Mouse (Mus musculus): Measurements from ENCODE around the gene Lpp. TPM values are rescaled to one million over a fixed set of nuclear protein-coding genes. Genes with fewer than 3 reads are reported as not detected.

Gene Lpp
- polyA plus RNA-seq, 1 experiment from 2014 or later: 42.6 TPM

DNA sequence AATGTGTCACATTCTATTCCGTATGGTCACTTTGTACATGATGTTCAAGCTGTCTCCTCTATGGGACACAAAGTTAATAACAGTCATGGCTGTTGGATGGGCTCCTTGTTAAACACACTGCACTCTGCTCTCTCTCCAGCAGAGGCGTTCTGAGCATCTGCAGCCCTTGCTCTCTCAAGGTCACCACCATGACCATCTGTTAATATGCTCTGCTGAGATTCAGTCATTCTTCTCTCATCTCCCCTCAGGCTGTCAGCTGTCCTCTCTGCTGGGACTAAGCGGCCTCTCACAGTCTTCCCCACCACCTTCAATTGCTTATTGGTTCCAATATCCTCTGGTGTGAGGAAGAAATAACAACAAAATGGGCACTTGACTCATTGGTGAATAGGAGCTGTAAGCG lies 425.8 kb downstream of the Lpp start:
- no peak for ATAC-seq (replicated peaks; ENCODE audit: insufficient number of reproducible peaks, insufficient read depth, low FRiP score, low read depth)
- H3K4me2 ChIP-seq: no peak overlapping the region
- 65% methylated on average over 4 of the region's 4 CpGs for WGBS
- H3K27ac ChIP-seq: peak overlapping the region; percentile 24; the same call in 1 of the 2 replicates
- no peak overlapping the region for H3K9ac ChIP-seq
- H3K27me3 ChIP-seq: no peaks in the 10 kb centered on the region
- H3K4me3 ChIP-seq: no peak overlapping the region
- no peaks in the 10 kb centered on the region for H3K9me3 ChIP-seq (replicated peaks)
- H3K4me1 ChIP-seq (replicated peaks): no peaks in the 10 kb centered on the region
- H3K36me3 ChIP-seq: no peaks in the 10 kb centered on the region

DNA sequence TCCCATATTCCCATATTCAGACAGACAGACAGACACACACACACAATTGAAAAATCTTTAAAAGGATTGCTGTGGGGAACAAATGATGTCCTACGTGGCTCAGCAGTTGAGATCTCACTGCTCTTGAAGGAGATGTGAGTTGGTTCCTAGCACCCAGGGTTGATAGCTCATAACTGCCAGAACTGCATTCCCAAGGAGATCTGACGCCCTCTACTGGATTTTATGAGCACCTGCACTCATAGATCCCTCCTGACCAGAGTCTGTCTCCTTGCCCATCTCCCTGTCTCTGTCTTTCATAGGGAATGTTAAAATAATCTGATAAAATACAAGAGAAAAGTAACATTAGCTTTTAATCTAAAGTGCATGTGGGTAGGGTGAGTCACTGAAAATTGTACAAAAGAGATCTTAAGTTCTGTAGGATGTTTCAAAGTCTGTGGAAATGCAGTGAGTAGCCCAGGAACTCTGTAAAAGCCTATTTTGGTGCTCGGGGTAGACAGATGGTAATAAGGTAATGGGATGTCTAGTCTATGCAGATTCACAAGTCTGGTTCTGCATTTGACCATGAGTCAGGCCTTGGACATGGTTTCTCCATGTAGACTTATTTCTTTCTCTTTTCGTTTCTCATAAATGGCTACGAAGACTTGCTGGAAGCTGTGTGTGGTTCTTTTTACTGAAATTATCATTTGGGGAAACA lies 429.0 kb downstream of the Lpp start:
- Histone ChIP-seq H3K9me3 (replicated peaks) (no peaks in the 10 kb centered on the region), H3K4me1 (replicated peaks) (peaks cover 7% of the 10 kb centered on the region; the same call in 1 of the 2 replicates), H3K27ac (no peak overlapping the region), H3K36me3 (no peaks in the 10 kb centered on the region), H3K4me3 (no peak overlapping the region), H3K9ac (no peak overlapping the region), H3K27me3 (no peaks in the 10 kb centered on the region), H3K4me2 (no peak overlapping the region)
- no peak for ATAC-seq (replicated peaks; ENCODE audit: insufficient number of reproducible peaks, insufficient read depth, low FRiP score, low read depth)
- 85% methylated on average over 5 of the region's 5 CpGs for WGBS

DNA sequence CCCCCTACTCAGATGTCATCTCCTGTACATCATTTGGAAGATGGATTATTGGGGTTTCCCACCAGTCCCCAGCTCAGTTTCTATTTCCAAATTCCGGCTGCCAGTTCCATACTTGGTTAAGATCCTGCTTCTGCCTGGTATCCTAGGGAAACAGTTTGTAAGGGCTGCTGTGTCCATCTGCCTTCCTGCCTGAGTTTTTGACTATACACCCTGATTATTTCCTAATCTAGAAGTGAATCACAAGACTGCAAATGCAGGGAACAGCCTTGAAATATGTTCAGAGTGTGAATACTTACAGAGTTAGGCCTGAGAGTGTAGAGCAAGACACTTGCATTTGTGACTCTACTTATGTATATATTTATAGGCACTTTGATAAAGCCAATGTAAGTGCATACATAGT lies 429.6 kb downstream of the Lpp start:
- H3K27me3 ChIP-seq: no peaks in the 10 kb centered on the region
- H3K4me3 ChIP-seq: no peak overlapping the region
- H3K36me3 ChIP-seq: no peaks in the 10 kb centered on the region
- no peak overlapping the region for H3K9ac ChIP-seq
- H3K4me2 ChIP-seq: no peak overlapping the region
- ATAC-seq (replicated peaks; ENCODE audit: insufficient number of reproducible peaks, insufficient read depth, low FRiP score, low read depth): no peak
- WGBS: 85% methylated on average over 1 of the region's 1 CpGs
- peaks cover 7% of the 10 kb centered on the region; the same call in 1 of the 2 replicates for H3K4me1 ChIP-seq (replicated peaks)
- H3K27ac ChIP-seq: no peak overlapping the region
- H3K9me3 ChIP-seq (replicated peaks): no peaks in the 10 kb centered on the region

DNA sequence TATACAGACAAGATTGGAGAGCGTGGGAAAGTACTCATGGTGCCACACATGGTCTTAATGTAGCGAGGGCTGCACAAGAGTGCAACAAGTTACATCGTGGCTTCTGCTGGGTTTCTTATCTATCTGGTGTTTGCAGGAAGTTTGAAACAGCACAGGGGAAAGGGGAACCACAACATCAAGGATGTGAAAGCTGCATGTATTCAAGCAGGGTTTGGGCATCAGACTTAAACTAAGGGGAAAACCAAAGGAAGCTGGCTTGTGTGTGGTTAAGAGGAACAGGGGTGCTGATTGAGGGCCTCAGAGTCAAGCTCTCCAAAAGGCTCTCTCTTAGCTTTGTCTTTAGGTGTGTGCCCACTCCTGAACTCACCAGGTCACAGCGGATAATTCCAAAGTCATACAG lies 433.1 kb downstream of the Lpp start:
- no peak overlapping the region for H3K9ac ChIP-seq
- peaks cover 12% of the 10 kb centered on the region for H3K4me1 ChIP-seq (replicated peaks)
- H3K27me3 ChIP-seq: no peaks in the 10 kb centered on the region
- H3K4me2 ChIP-seq: no peak overlapping the region
- no peak for ATAC-seq (replicated peaks; ENCODE audit: insufficient number of reproducible peaks, insufficient read depth, low FRiP score, low read depth)
- no peak overlapping the region for H3K4me3 ChIP-seq
- no peaks in the 10 kb centered on the region for H3K36me3 ChIP-seq
- 77% methylated on average over 4 of the region's 4 CpGs for WGBS
- H3K27ac ChIP-seq: no peak overlapping the region
- H3K9me3 ChIP-seq (replicated peaks): no peaks in the 10 kb centered on the region

DNA sequence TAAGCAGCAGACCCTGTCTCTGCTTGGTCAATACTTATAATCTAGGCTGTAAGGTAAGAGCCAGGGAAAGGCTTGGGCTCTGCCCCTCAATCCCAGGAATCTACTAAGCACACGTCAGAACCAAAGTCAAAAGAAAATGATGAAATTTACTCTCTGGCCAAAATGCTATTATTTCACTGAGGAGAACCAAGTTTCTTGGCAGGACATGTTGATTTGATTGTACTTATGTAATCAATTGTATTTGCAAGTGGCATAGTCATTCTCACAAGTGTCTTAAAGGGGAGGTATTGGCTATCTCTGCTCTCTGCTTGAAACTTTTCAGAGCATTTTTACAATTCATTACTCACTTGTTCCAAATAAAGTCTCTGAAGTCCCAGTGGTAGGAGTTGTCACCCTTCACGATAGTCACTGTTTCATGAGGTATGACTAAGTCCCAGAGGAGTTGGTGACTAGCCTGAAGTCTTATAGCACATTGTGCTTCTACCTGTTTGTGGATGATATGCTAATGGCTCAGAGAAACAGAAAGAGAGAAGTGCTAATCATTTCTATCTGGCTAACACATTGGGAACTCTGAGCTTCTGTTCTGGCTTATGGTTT lies 435.0 kb downstream of the Lpp start:
- no peak overlapping the region for H3K4me2 ChIP-seq

DNA sequence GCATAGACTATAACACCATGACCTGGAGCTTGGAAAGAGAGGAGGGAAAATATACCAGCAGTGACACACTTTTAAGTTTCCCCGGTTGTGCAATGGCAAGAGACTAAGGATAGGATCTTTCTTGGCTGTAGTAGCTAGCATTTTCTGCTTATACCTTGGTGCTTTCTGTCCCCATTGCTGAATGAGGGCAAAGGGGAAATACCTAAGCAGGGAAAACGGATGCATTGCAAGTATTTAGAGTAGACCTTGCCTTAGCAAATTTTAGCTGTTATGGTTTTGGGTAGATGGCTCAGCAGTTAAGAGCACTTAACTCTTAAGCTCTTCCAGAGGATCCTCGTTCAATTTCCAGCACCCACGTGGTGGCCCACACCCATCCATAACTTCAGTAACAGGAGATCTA lies 436.6 kb downstream of the Lpp start:
- 82% methylated on average over 4 of the region's 4 CpGs for WGBS

More for the DNA sequence above, 435.0 kb downstream of the Lpp start:
- Histone ChIP-seq H3K9ac (no peak overlapping the region), H3K27me3 (no peaks in the 10 kb centered on the region), H3K4me3 (no peak overlapping the region), H3K4me1 (replicated peaks) (peaks cover 12% of the 10 kb centered on the region), H3K27ac (no peak overlapping the region), H3K9me3 (replicated peaks) (no peaks in the 10 kb centered on the region), H3K36me3 (no peaks in the 10 kb centered on the region)
- 80% methylated on average over 2 of the region's 2 CpGs for WGBS
- ATAC-seq (replicated peaks; ENCODE audit: insufficient number of reproducible peaks, insufficient read depth, low FRiP score, low read depth): no peak

DNA sequence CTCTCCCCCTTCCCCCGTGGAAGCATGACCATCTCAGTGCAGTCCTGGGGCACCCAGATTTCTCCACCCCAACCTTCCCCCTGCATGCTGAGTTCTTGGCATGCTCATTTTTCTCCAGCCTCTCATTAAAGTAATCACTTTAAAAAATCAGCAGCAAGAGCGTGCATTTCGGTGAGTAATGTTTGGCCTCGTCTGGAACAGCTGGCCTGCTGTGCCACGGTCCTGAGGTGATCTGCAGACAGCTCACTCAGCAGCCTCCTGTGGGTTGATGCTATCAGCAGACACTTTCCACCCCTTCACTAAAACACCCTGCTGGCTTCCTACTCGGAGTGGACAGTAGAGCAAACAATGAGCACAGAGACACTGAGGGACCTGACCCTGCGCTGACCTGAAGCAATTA lies 437.6 kb downstream of the Lpp start:
- Histone ChIP-seq H3K9me3 (replicated peaks) (no peaks in the 10 kb centered on the region), H3K9ac (no peak overlapping the region), H3K4me3 (no peak overlapping the region), H3K27ac (no peak overlapping the region), H3K27me3 (no peaks in the 10 kb centered on the region), H3K4me2 (no peak overlapping the region), H3K36me3 (no peaks in the 10 kb centered on the region), H3K4me1 (replicated peaks) (peaks cover 15% of the 10 kb centered on the region)
- no peak for ATAC-seq (replicated peaks; ENCODE audit: insufficient number of reproducible peaks, insufficient read depth, low FRiP score, low read depth)
- WGBS: 27% methylated on average over 7 of the region's 7 CpGs

More for the DNA sequence above, 436.6 kb downstream of the Lpp start:
- H3K9me3 ChIP-seq (replicated peaks): no peaks in the 10 kb centered on the region
- peaks cover 15% of the 10 kb centered on the region for H3K4me1 ChIP-seq (replicated peaks)
- H3K27ac ChIP-seq: no peak overlapping the region
- ATAC-seq (replicated peaks; ENCODE audit: insufficient number of reproducible peaks, insufficient read depth, low FRiP score, low read depth): no peak
- no peaks in the 10 kb centered on the region for H3K36me3 ChIP-seq
- no peak overlapping the region for H3K9ac ChIP-seq
- H3K4me3 ChIP-seq: no peak overlapping the region
- no peak overlapping the region for H3K4me2 ChIP-seq
- no peaks in the 10 kb centered on the region for H3K27me3 ChIP-seq

DNA sequence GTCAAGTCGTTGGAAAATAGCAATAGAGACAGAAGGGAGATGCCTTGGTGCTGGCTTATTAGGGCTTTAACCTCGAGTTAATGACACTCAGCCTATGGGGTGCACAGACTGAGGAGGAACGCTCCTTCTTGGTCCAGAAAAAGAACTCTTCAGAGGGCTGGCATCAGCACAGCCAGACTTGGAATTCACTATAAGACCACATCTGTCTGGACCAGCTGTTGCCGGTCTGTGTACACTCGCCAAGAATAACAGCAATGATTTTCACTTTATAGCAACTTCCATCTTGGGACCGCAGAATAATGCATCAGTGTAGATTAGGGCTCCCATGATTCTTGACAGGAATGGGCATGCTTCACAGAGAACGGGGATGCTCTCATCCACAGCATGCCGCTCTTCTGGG lies 439.9 kb downstream of the Lpp start:
- Histone ChIP-seq H3K27ac (no peak overlapping the region), H3K4me2 (no peak overlapping the region), H3K9me3 (replicated peaks) (no peaks in the 10 kb centered on the region), H3K9ac (no peak overlapping the region), H3K4me1 (replicated peaks) (peaks cover 9% of the 10 kb centered on the region; the same call in 1 of the 2 replicates), H3K27me3 (no peaks in the 10 kb centered on the region), H3K4me3 (no peak overlapping the region), H3K36me3 (no peaks in the 10 kb centered on the region)
- 63% methylated on average over 8 of the region's 8 CpGs for WGBS
- ATAC-seq (replicated peaks; ENCODE audit: insufficient number of reproducible peaks, insufficient read depth, low FRiP score, low read depth): no peak

DNA sequence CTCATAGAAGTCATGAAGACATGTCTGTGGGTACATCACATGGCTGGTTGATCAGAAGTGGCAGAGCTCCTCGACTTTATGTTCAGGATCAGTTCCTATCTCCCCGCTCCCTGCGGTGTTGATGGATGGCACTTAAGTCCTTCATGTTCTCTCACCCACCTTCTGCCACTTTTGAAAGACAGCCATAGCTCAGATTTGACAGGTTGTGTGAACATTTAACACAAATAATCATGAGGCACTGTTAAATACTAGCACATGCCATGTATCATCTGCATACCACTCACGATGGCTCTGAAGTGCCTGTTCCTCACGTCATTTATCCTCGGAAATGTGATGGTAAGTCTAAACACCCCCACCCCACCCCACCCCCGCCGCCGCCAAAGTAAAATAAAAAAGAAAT lies 441.2 kb downstream of the Lpp start:
- H3K27ac ChIP-seq: no peak overlapping the region
- no peaks in the 10 kb centered on the region for H3K36me3 ChIP-seq
- no peak overlapping the region for H3K4me2 ChIP-seq
- no peak overlapping the region for H3K4me3 ChIP-seq
- H3K27me3 ChIP-seq: no peaks in the 10 kb centered on the region
- peaks cover 9% of the 10 kb centered on the region; the same call in 1 of the 2 replicates for H3K4me1 ChIP-seq (replicated peaks)
- WGBS: 70% methylated on average over 9 of the region's 9 CpGs
- no peak overlapping the region for H3K9ac ChIP-seq
- H3K9me3 ChIP-seq (replicated peaks): no peaks in the 10 kb centered on the region
- no peak for ATAC-seq (replicated peaks; ENCODE audit: insufficient number of reproducible peaks, insufficient read depth, low FRiP score, low read depth)

DNA sequence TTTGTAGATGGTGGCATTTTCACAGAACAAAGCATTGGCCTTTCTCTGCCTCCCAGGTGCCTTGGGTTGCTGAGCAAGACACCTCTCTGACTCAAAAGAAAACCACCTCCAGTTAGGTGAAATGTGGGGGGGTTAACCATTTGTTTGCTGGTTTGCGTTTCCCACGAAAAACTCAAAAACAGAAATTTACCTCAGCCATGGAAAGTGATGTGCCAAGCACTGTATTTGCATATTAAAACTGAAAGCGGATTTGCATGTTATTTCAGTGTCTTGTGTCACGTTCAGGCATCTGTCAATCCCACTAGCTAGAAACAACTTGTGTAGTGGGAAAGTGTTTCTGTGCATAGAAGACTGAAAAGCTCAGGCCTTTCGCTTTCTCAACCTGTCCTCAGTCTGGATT lies 443.2 kb downstream of the Lpp start:
- Histone ChIP-seq H3K27ac (no peak overlapping the region), H3K27me3 (no peaks in the 10 kb centered on the region), H3K4me1 (replicated peaks) (0 out of 2 replicates have a peak, but pooled peaks cover 6% of the 10 kb centered on the region), H3K36me3 (no peaks in the 10 kb centered on the region), H3K9me3 (replicated peaks) (no peaks in the 10 kb centered on the region), H3K4me2 (no peak overlapping the region), H3K4me3 (no peak overlapping the region), H3K9ac (no peak overlapping the region)
- WGBS: 89% methylated on average over 5 of the region's 5 CpGs
- ATAC-seq (replicated peaks; ENCODE audit: insufficient number of reproducible peaks, insufficient read depth, low FRiP score, low read depth): no peak

DNA sequence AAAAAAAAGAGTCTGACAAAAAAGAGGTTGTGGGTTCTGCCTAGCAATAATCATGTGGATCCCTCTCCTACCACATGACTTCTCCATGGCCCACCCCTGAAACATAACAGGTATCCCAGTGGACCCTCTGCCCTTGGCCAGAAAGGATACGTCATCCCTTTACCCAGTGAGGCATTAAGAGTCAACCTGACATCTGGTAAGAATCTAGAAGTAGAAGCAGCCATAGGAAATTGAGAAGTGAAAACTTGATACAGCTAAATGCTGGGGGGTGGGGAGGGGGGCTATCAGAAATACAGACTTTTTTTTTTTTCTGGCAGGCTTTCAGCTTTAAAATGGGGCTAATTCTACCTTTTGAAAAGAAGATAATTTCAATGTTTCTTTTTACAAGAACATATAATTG lies 445.7 kb downstream of the Lpp start:
- no peak overlapping the region for H3K4me2 ChIP-seq
- no peaks in the 10 kb centered on the region for H3K9me3 ChIP-seq (replicated peaks)
- H3K36me3 ChIP-seq: no peaks in the 10 kb centered on the region
- no peak overlapping the region for H3K9ac ChIP-seq
- no peaks in the 10 kb centered on the region for H3K27me3 ChIP-seq
- ATAC-seq (replicated peaks; ENCODE audit: insufficient number of reproducible peaks, insufficient read depth, low FRiP score, low read depth): no peak
- WGBS: 90% methylated on average over 1 of the region's 1 CpGs
- 0 out of 2 replicates have a peak, but pooled peaks cover 3% of the 10 kb centered on the region for H3K4me1 ChIP-seq (replicated peaks)
- no peak overlapping the region for H3K4me3 ChIP-seq
- H3K27ac ChIP-seq: no peak overlapping the region

DNA sequence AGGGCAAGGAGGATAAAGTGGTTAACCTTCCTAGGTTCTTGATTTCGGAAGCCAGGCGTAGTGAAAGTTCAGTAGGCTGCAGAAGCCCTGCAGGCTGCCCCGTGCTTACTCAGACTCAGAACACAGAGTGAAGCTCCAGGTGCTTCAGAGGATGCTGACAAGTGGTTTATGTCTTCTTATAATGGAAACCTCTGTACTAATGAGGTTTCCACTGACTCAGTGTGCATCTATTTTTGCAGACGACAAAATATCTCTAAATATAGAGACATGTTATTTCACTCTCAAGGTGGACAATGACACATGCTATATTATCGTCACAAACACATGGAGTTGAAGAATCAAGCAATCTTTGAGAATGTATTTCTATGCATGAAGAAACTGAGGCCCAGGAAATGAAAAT lies 446.8 kb downstream of the Lpp start:
- no peak for ATAC-seq (replicated peaks; ENCODE audit: insufficient number of reproducible peaks, insufficient read depth, low FRiP score, low read depth)
- Histone ChIP-seq H3K9me3 (replicated peaks) (no peaks in the 10 kb centered on the region), H3K9ac (no peak overlapping the region), H3K4me1 (replicated peaks) (0 out of 2 replicates have a peak, but pooled peaks cover 3% of the 10 kb centered on the region), H3K27ac (no peak overlapping the region), H3K36me3 (no peaks in the 10 kb centered on the region), H3K27me3 (no peaks in the 10 kb centered on the region), H3K4me2 (no peak overlapping the region), H3K4me3 (no peak overlapping the region)
- WGBS: 72% methylated on average over 5 of the region's 5 CpGs

Measured in heart, embryonic 15.5 days (tissue).